Mouse (Mus musculus) kidney, embryonic 16.5 days (tissue): Measurements from ENCODE around the gene Hjurp. TPM values are rescaled to one million over a fixed set of nuclear protein-coding genes. Genes with fewer than 3 reads are reported as not detected.

Experiments used
- ATAC-seq: fragments of 200-750 bp; cut with Nextera tagmentation; 2 replicates; pipeline ENCODE4 v1.8.0; 2017; ENCODE audit warnings: moderate TSS enrichment; ENCODE audit not compliant: low FRiP score, low TSS enrichment
- H3K27ac ChIP-seq: fragments of 300-500 bp; sonication (generic); 2 replicates; pipeline ENCODE4 v1.5.1; 2014; ENCODE audit warnings: low read length
- H3K27me3 ChIP-seq: fragments of 300-500 bp; sonication (generic); 2 replicates; pipeline ENCODE4 v1.6.1; 2014; ENCODE audit warnings: low read length, control low read depth, mixed read lengths; ENCODE audit not compliant: insufficient read depth
- H3K36me3 ChIP-seq: fragments of 300-500 bp; sonication (generic); 2 replicates; pipeline ENCODE4 v1.6.1; 2014; ENCODE audit warnings: low read length, control low read depth, mixed read lengths; ENCODE audit not compliant: insufficient read depth
- H3K4me1 ChIP-seq: fragments of 300-500 bp; sonication (generic); 2 replicates; pipeline ENCODE4 v1.6.1; 2014; ENCODE audit warnings: low read length, control low read depth, mixed read lengths; ENCODE audit not compliant: insufficient read depth
- H3K4me2 ChIP-seq: fragments of 300-500 bp; sonication (generic); replicated peaks from 2 replicates; pipeline ENCODE4 v1.6.1; 2014; ENCODE audit warnings: low read depth, low read length
- H3K4me3 ChIP-seq: fragments of 300-500 bp; sonication (generic); 2 replicates; pipeline ENCODE4 v1.5.1; 2014; ENCODE audit warnings: mild to moderate bottlenecking, low read length
- H3K9ac ChIP-seq: fragments of 300-500 bp; sonication (generic); replicated peaks from 2 replicates; pipeline ENCODE4 v1.6.1; 2014; ENCODE audit warnings: low read length
- H3K9me3 ChIP-seq: fragments of 300-500 bp; sonication (generic); 2 replicates; pipeline ENCODE4 v1.6.1; 2016; ENCODE audit warnings: low read length, control low read depth
- WGBS: fragments of 180-500 bp; shearing (Covaris S2); extraction: QIAGEN DNeasy Blood & Tissue Kit; methylation state at CpG from one replicate; pipeline ENCODE4 v1.1.7; 2014; 5-methylcytosine and 5-hydroxymethylcytosine counted together
- polyA plus RNA-seq: library from polyadenylated mRNA; unstranded; fragments of >200 nt; fragmentation: Nextera tagmentation; extraction: Ambion mirVana; gene quantifications from 2 replicates; pipeline ENCODE4 v1.2.1, GENCODE M21; 2015

Gene Hjurp
- polyA plus RNA-seq, 1 experiment from 2014 or later: 168 TPM

- Histone ChIP-seq H3K4me2 (no peak overlapping the region), H3K27ac (no peak overlapping the region), H3K9me3 (no peaks in the 10 kb centered on the region), H3K4me3 (no peak overlapping the region), H3K27me3 (no peaks in the 10 kb centered on the region), H3K4me1 (peaks cover 17% of the 10 kb centered on the region), H3K9ac (no peak overlapping the region), H3K36me3 (peaks cover 84% of the 10 kb centered on the region)
- 73% methylated on average over 6 of the region's 6 CpGs for WGBS
- ATAC-seq: no peak
Observed at GRCm38 (mm10) chr1:88262961-88263360, 14.5 kb downstream of the Hjurp start.

GRCm38 (mm10) chr1:88262255-88262654, 15.2 kb downstream of the Hjurp start:
- Histone ChIP-seq H3K9me3 (no peaks in the 10 kb centered on the region), H3K4me1 (peaks cover 17% of the 10 kb centered on the region), H3K27ac (no peak overlapping the region), H3K27me3 (no peaks in the 10 kb centered on the region), H3K4me2 (no peak overlapping the region), H3K4me3 (no peak overlapping the region), H3K36me3 (peaks cover 77% of the 10 kb centered on the region), H3K9ac (no peak overlapping the region)
- ATAC-seq: no peak
- 54% methylated on average over 4 of the region's 4 CpGs for WGBS

- peaks cover 71% of the 10 kb centered on the region for H3K36me3 ChIP-seq
- peaks cover 17% of the 10 kb centered on the region for H3K4me1 ChIP-seq
- no peak for ATAC-seq
- H3K27me3 ChIP-seq: no peaks in the 10 kb centered on the region
- H3K4me3 ChIP-seq: no peak overlapping the region
- WGBS: 87% methylated on average over 7 of the region's 7 CpGs
- no peak overlapping the region for H3K27ac ChIP-seq
- no peaks in the 10 kb centered on the region for H3K9me3 ChIP-seq
- no peak overlapping the region for H3K4me2 ChIP-seq
- no peak overlapping the region for H3K9ac ChIP-seq
Observed at GRCm38 (mm10) chr1:88261706-88262105, 15.7 kb downstream of the Hjurp start.

- ATAC-seq: no peak
- WGBS: 83% methylated on average over 10 of the region's 10 CpGs
Observed at GRCm38 (mm10) chr1:88260604-88261377, 16.6 kb downstream of the Hjurp start.

GRCm38 (mm10) chr1:88260114-88260513, 17.3 kb downstream of the Hjurp start:
- WGBS: 75% methylated on average over 6 of the region's 6 CpGs
- peak; percentile 10; the same call in 1 of the 2 replicates for ATAC-seq
- Histone ChIP-seq H3K36me3 (peaks cover 55% of the 10 kb centered on the region), H3K9me3 (peaks cover 14% of the 10 kb centered on the region), H3K4me1 (peaks cover 17% of the 10 kb centered on the region), H3K4me3 (no peak overlapping the region), H3K27ac (no peak overlapping the region), H3K4me2 (no peak overlapping the region), H3K27me3 (no peaks in the 10 kb centered on the region), H3K9ac (no peak overlapping the region)

More at GRCm38 (mm10) chr1:88260604-88261377, 16.6 kb downstream of the Hjurp start:
- H3K4me1 ChIP-seq: peaks cover 17% of the 10 kb centered on the region
- no peak overlapping the region for H3K4me2 ChIP-seq
- H3K27me3 ChIP-seq: no peaks in the 10 kb centered on the region
- no peak overlapping the region for H3K9ac ChIP-seq
- no peak overlapping the region for H3K27ac ChIP-seq
- peaks cover 8% of the 10 kb centered on the region for H3K9me3 ChIP-seq
- peaks cover 62% of the 10 kb centered on the region for H3K36me3 ChIP-seq
- H3K4me3 ChIP-seq: no peak overlapping the region

GRCm38 (mm10) chr1:88259643-88260024, 17.8 kb downstream of the Hjurp start:
- ATAC-seq: peak; percentile 7; the same call in 1 of the 2 replicates

GRCm38 (mm10) chr1:88258881-88259642, 18.4 kb downstream of the Hjurp start:
- Histone ChIP-seq H3K36me3 (peaks cover 45% of the 10 kb centered on the region), H3K27me3 (no peaks in the 10 kb centered on the region), H3K4me1 (peaks cover 17% of the 10 kb centered on the region), H3K27ac (peak overlapping the region; percentile 3; the same call in 1 of the 2 replicates), H3K9ac (no peak overlapping the region), H3K4me3 (no peak overlapping the region), H3K4me2 (no peak overlapping the region), H3K9me3 (peaks cover 24% of the 10 kb centered on the region)
- peak; percentile 16 for ATAC-seq
- WGBS: 59% methylated on average over 8 of the region's 8 CpGs

More at GRCm38 (mm10) chr1:88259643-88260024, 17.8 kb downstream of the Hjurp start:
- H3K4me1 ChIP-seq: peaks cover 17% of the 10 kb centered on the region
- peak overlapping the region; percentile 3; the same call in 1 of the 2 replicates for H3K27ac ChIP-seq
- no peak overlapping the region for H3K4me2 ChIP-seq
- H3K4me3 ChIP-seq: no peak overlapping the region
- no peak overlapping the region for H3K9ac ChIP-seq
- 73% methylated on average over 4 of the region's 4 CpGs for WGBS
- H3K27me3 ChIP-seq: no peaks in the 10 kb centered on the region
- H3K9me3 ChIP-seq: peaks cover 19% of the 10 kb centered on the region
- peaks cover 50% of the 10 kb centered on the region for H3K36me3 ChIP-seq

GRCm38 (mm10) chr1:88258361-88258760, 19.1 kb downstream of the Hjurp start:
- peaks cover 29% of the 10 kb centered on the region for H3K9me3 ChIP-seq
- no peak overlapping the region for H3K27ac ChIP-seq
- H3K4me3 ChIP-seq: no peak overlapping the region
- H3K36me3 ChIP-seq: peaks cover 38% of the 10 kb centered on the region
- H3K4me1 ChIP-seq: peaks cover 17% of the 10 kb centered on the region
- H3K9ac ChIP-seq: no peak overlapping the region
- no peak overlapping the region for H3K4me2 ChIP-seq
- H3K27me3 ChIP-seq: no peaks in the 10 kb centered on the region
- ATAC-seq: no peak
- WGBS: 68% methylated on average over 6 of the region's 6 CpGs

GRCm38 (mm10) chr1:88257681-88258080, 19.8 kb downstream of the Hjurp start:
- Histone ChIP-seq H3K27me3 (no peaks in the 10 kb centered on the region), H3K36me3 (peaks cover 31% of the 10 kb centered on the region), H3K9me3 (peaks cover 35% of the 10 kb centered on the region), H3K4me3 (no peak overlapping the region), H3K4me1 (peaks cover 17% of the 10 kb centered on the region), H3K9ac (no peak overlapping the region), H3K4me2 (no peak overlapping the region), H3K27ac (no peak overlapping the region)
- no peak for ATAC-seq
- WGBS: 81% methylated on average over 6 of the region's 6 CpGs
